Mouse (Mus musculus) megakaryocyte, embryonic 14.5 days (primary cell): ENCODE measurements at regions not wholly inside any gene's neighbourhood (a gene's known extent, or its start where the extent isn't known, plus 50 kb on each side); places are given as distances from the start of the nearest gene placed in this dataset.

ENCODE experiments used
- FLI1 ChIP-seq: IDR thresholded peaks from 2 replicates; pipeline ENCODE4 v1.6.1; 2012; ENCODE audit warnings: low read length, inconsistent platforms, mixed read lengths
- GATA1 ChIP-seq: IDR thresholded peaks from 3 replicates; pipeline ENCODE4 v1.6.1; 2012; ENCODE audit warnings: mixed read lengths, low read length, inconsistent platforms, borderline replicate concordance

DNA sequence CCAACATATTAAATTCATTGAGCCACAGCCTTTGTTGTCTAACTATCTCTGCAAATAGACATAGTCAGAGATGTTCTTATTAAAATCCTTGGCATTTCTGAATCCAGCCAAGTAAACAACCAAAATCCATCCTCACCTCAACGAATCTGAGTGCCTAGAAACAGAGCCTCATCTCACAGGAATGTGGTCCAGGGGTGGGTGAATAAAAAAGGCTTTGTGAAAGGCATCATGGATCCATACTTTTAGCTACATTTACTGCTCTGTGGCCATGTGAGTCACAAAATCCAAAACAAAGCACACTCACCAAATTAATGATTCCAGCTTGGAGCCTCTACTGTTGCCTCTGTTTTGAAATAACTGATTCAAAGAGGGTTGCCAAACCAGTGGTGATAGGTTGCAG lies 210.7 kb upstream of the Sp8 start:
- no peak for TF ChIP-seq GATA1
- TF ChIP-seq FLI1, result no peak
